Mouse (Mus musculus) ES-Bruce4 (cell line): ENCODE results near the gene Bak1.

Source experiments
- CTCF ChIP-seq: IDR thresholded peaks from one replicate; pipeline ENCODE4 v1.8.1; 2011; ENCODE audit warnings: low read depth, low read length
- POLR2A ChIP-seq: IDR thresholded peaks from one replicate; pipeline ENCODE4 v1.8.1; 2011; ENCODE audit warnings: low read length; ENCODE audit not compliant: insufficient read depth

DNA sequence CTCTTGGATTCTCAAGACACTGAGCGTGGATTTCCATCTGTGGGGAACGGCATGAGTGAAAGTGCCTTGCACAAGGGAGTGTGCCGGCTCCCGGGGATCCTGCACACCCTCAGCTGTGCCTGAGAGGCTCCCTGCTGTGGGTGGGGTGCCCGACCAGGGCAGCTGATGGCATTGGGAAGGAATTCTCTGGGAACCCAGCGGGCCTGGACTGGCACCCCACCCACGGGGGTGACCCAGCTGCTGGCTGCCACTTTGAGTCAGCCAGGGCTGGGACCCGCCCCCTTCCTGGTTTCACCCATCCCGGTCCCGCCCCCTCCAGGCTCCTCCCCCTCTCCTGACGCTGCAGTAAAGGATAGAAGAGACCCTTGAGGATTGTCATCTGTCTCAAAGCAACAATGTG, 22.7 kb upstream of the Bak1 start:
- TF ChIP-seq CTCF: no peak
- TF ChIP-seq POLR2A: no peak
